Mouse (Mus musculus) thymus, adult 18-20 months (tissue): ENCODE results near the gene Macrod2.

Experiments
- DNase-seq, 2 experiments: peaks; one replicate each; pipeline ENCODE4 v3.0.0; 2022; ENCODE audit warnings: mixed read lengths in 2 of 2

Macrod2 gene

GRCm38 (mm10) chr2:141876155-141876851, 1481.2 kb downstream of the Macrod2 start:
- no peak for DNase-seq

GRCm38 (mm10) chr2:141876958-141877357, 1481.8 kb downstream of the Macrod2 start:
- no peak for DNase-seq

GRCm38 (mm10) chr2:141878473-141878872, 1483.4 kb downstream of the Macrod2 start:
- DNase-seq, result no peak

GRCm38 (mm10) chr2:141879711-141880110, 1484.6 kb downstream of the Macrod2 start:
- DNase-seq, result no peak

GRCm38 (mm10) chr2:141886694-141887474, 1491.8 kb downstream of the Macrod2 start:
- no peak for DNase-seq

- no peak for DNase-seq
Measured at GRCm38 (mm10) chr2:141889497-141889896, 1494.4 kb downstream of the Macrod2 start.

- no peak for DNase-seq
Measured at GRCm38 (mm10) chr2:141897951-141898350, 1502.8 kb downstream of the Macrod2 start.

GRCm38 (mm10) chr2:141911831-141912447, 1516.8 kb downstream of the Macrod2 start:
- no peak for DNase-seq

- no peak for DNase-seq
Measured at GRCm38 (mm10) chr2:141913486-141913885, 1518.4 kb downstream of the Macrod2 start.

- no peak for DNase-seq
Measured at GRCm38 (mm10) chr2:141913894-141914293, 1518.8 kb downstream of the Macrod2 start.

- DNase-seq, result no peak
Measured at GRCm38 (mm10) chr2:141920377-141920992, 1525.4 kb downstream of the Macrod2 start.

GRCm38 (mm10) chr2:141935130-141935529, 1540.0 kb downstream of the Macrod2 start:
- DNase-seq, result no peak

- DNase-seq, result no peak
Measured at GRCm38 (mm10) chr2:141954795-141955194, 1559.7 kb downstream of the Macrod2 start.

GRCm38 (mm10) chr2:141955197-141955596, 1560.1 kb downstream of the Macrod2 start:
- DNase-seq, result no peak

GRCm38 (mm10) chr2:141962868-141963267, 1567.8 kb downstream of the Macrod2 start:
- DNase-seq, result no peak

GRCm38 (mm10) chr2:141983664-141984395, 1588.7 kb downstream of the Macrod2 start:
- DNase-seq, result no peak

GRCm38 (mm10) chr2:141998901-141999300, 1603.8 kb downstream of the Macrod2 start:
- DNase-seq, result no peak

- no peak for DNase-seq
Measured at GRCm38 (mm10) chr2:142024534-142025155, 1629.5 kb downstream of the Macrod2 start.

GRCm38 (mm10) chr2:142026721-142027120, 1631.6 kb downstream of the Macrod2 start:
- DNase-seq, result no peak

GRCm38 (mm10) chr2:142030756-142031646, 1635.9 kb downstream of the Macrod2 start:
- DNase-seq, result no peak

GRCm38 (mm10) chr2:142055576-142055975, 1660.5 kb downstream of the Macrod2 start:
- no peak for DNase-seq
